Mouse (Mus musculus): ENCODE measurements around the gene Olfr1112.
"Not testable (repeated sequence)": the region's sequence is repeated elsewhere in the genome, so short reads cannot be mapped to it uniquely, and the experiment has no call there.

Olfr1112 gene

GRCm38 (mm10) chr2:87187498-87187897, at the start of gene Olfr1112:
Gene Olfr1112, plus strand, starts transcription at chr2:87187798.
- no peak for DNase-seq (ENCODE audit: low read depth in 1 of 2, low spot score in 2 of 2)

- no peak for DNase-seq (ENCODE audit: low read depth in 1 of 2, low spot score in 2 of 2)
These were observed 47.4 kb upstream of the Olfr1112 start, which contains the start of gene Olfr1110 for GRCm38 (mm10) chr2:87140200-87140599. Gene Olfr1110, minus strand, starts transcription at chr2:87140300.

- DNase-seq (ENCODE audit: low read depth in 1 of 2, low spot score in 2 of 2) = no peak
These were observed 35.1 kb upstream of the Olfr1112 start, which contains the start of gene Olfr1111 for GRCm38 (mm10) chr2:87152524-87152923. Gene Olfr1111, minus strand, starts transcription at chr2:87152624.

DNA sequence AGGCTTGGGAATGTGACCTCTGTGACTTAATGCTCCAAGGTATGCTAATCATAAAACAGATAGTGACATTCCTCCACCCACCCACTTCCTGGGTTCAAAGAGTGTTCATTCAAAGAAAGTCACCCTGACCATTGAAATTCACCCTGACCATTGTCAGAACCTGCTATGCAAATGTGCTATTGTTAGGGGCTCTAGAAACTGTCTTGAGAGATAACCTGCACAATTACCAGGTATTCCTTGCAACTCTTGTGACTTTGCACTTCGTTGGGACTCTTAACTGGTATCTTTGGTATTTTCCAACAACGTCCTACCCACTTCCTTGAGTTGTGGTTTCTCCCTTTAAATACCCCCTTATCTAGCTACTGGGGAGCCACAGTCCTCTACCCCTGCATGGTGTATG, 19.9 kb upstream of the Olfr1112 start:
- DNase-seq (ENCODE audit: low read depth in 1 of 2, low spot score in 2 of 2) = not testable (repeated sequence)

GRCm38 (mm10) chr2:87208670-87209069, 21.1 kb downstream of the Olfr1112 start, which contains the start of gene Olfr1113:
Gene Olfr1113, plus strand, starts transcription at chr2:87208970.
- DNase-seq (ENCODE audit: low read depth in 1 of 2, low spot score in 2 of 2) = no peak
